Mouse (Mus musculus) spleen, adult 2 months (tissue): ENCODE data around the gene Hs2st1. TPM values are rescaled to one million over a fixed set of nuclear protein-coding genes. Genes with fewer than 3 reads are reported as not detected.

ENCODE experiments used
- DNase-seq, 2 experiments: peaks; one replicate each; pipeline versions ENCODE4 v3.0.0 to v3.0.0-alpha.2; 2012 to 2021; ENCODE audit warnings: low spot score in 2 of 2, low read depth in 1 of 2
- H3K27ac ChIP-seq: fragments of 200-500 bp; 2 replicates; pipeline ENCODE4 v1.5.1; 2012; ENCODE audit warnings: low read length, inconsistent platforms; ENCODE audit not compliant: insufficient read depth
- H3K27me3 ChIP-seq: fragments of 200-500 bp; 2 replicates; pipeline ENCODE4 v1.6.1; 2012; ENCODE audit warnings: mild to moderate bottlenecking, moderate library complexity, low read length, inconsistent platforms; ENCODE audit not compliant: control insufficient read depth, insufficient read depth
- H3K36me3 ChIP-seq: fragments of 200-500 bp; 2 replicates; pipeline ENCODE4 v1.6.1; 2012; ENCODE audit warnings: mild to moderate bottlenecking, low read length, inconsistent platforms; ENCODE audit not compliant: control insufficient read depth, insufficient read depth
- H3K4me1 ChIP-seq: fragments of 200-500 bp; 2 replicates; pipeline ENCODE4 v1.6.1; 2011; ENCODE audit warnings: inconsistent platforms; ENCODE audit not compliant: control insufficient read depth, insufficient read depth, insufficient read length
- H3K4me3 ChIP-seq: fragments of 200-500 bp; 2 replicates; pipeline ENCODE4 v1.5.1; 2011; ENCODE audit warnings: mild to moderate bottlenecking, inconsistent platforms; ENCODE audit not compliant: insufficient read depth, insufficient read length; ENCODE audit errors: extremely low read depth
- CTCF ChIP-seq: fragments of 200-500 bp; IDR thresholded peaks from 2 replicates; pipeline ENCODE4 v1.5.1; 2011; ENCODE audit warnings: mild to moderate bottlenecking, inconsistent platforms; ENCODE audit not compliant: insufficient read depth, insufficient read length, insufficient replicate concordance; ENCODE audit errors: extremely low read depth
- POLR2A ChIP-seq: fragments of 200-500 bp; IDR thresholded peaks from 2 replicates; pipeline ENCODE4 v1.6.1; 2011; ENCODE audit warnings: low read depth, low read length, inconsistent platforms
- WGBS: fragments of 180-500 bp; shearing (Covaris S2); methylation state at CpG from one replicate; pipeline ENCODE4 v1.1.7; 2018; 5-methylcytosine and 5-hydroxymethylcytosine counted together
- polyA plus RNA-seq: library from polyadenylated mRNA; depleted of rRNA; stranded (reverse); fragments of >200 nt; gene quantifications from 2 replicates; pipeline ENCODE4 v1.2.3, GENCODE M21; 2012

Hs2st1 gene
- polyA plus RNA-seq, 1 experiment: 1.5 TPM

DNA sequence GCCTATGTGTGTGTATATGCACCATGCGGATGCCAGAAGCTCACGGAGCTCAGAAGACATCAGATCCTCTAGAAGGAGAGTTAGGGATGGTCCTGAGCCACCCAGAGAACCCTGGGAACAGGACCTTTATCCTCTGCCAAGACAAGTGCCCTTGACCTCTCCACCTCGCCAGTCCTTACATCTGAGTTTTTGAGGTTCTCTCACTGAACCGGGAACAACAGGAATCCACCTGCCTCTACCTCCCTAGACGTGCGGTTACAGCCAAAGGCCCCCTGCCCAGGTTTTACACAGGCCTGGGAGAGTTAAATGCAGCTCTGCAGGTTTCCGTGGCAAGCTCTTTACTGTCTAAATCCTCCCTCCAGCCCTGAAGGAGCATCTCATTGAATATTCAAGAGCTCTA is 156.2 kb downstream of the Hs2st1 start:
- H3K4me1 ChIP-seq: peaks cover 9% of the 10 kb centered on the region; the same call in 1 of the 2 replicates
- H3K27me3 ChIP-seq: no peaks in the 10 kb centered on the region
- no peak overlapping the region for H3K27ac ChIP-seq
- no peak for DNase-seq
- no peaks in the 10 kb centered on the region for H3K36me3 ChIP-seq
- 87% methylated on average over 7 of the region's 7 CpGs for WGBS
- H3K4me3 ChIP-seq: no peak overlapping the region
- TF ChIP-seq POLR2A: no peak
- no peak for TF ChIP-seq CTCF

DNA sequence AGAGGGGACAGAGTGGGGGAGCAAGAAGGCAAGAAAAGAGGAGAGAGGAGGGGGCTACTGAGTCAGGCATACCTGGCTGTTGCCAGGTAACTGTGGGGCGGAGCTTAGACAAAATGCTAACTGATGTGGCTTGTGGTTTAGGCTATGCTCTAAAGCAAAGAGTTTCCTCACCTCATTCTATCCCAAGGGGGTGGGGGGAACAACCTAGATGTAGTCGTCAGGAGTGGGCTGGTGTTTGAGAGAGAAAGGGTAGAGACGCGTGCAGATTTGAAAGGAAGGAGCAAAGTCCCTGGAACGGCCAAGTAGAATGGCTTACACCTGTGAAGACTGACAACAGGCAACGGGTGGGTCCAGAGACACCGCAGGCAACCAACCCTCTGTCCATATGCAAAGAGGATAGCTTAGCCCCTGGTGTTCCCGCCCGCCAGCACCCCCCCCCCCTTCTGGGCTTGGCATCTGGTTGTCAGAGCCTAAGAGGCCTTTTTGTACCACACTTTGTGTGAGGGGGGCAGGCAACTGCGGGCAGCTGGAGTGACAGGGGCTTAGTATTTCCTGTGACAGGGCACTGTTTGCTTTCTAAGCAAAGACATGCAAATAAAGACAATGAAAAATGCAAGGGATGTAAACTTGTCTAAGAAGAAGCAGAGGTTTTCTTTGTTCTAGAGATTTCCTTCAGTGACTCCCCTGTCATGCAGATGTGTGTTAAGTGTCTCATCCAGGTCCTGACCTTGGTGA is 157.3 kb downstream of the Hs2st1 start:
- Histone ChIP-seq H3K27ac (no peak overlapping the region), H3K36me3 (no peaks in the 10 kb centered on the region), H3K27me3 (no peaks in the 10 kb centered on the region), H3K4me1 (peaks cover 9% of the 10 kb centered on the region; the same call in 1 of the 2 replicates), H3K4me3 (no peak overlapping the region; the same call in 1 of the 2 replicates)
- 13% methylated on average over 10 of the region's 10 CpGs for WGBS
- TF ChIP-seq CTCF: no peak
- no peak for TF ChIP-seq POLR2A
- peak in 1 of 2 experiments; percentile 23 for DNase-seq

DNA sequence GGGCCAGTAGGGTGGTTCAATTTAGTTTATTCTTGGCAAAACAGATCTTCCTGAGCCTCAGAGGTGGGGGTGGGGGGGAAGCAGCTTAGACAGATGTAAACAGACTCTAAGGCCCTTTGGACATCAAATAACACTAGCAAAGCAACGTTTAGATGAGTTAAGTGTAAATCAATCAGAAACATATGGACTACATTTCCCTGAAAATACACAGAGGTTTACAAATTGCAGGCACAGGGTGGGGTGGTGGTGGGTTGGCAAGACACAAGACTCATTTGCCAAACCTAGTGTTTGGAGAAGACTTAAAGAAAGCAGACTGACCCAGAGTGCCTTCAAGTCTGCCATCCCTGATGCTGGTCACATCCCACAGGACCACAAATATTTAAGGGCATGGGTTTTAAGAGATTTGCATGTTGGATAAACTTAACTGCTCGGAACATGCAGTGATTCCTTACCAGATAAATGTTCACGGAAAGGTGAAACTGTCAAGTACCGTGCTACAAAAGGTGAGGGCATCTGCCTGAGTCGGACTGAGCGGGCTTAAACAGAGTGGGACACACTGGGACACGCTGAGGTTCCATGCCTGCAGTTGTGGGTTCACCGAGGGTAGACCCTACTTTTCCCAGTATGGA is 158.2 kb downstream of the Hs2st1 start:
- Histone ChIP-seq H3K27ac (no peak overlapping the region), H3K36me3 (no peaks in the 10 kb centered on the region), H3K4me3 (no peak overlapping the region), H3K4me1 (peaks cover 9% of the 10 kb centered on the region; the same call in 1 of the 2 replicates), H3K27me3 (no peaks in the 10 kb centered on the region)
- TF ChIP-seq POLR2A (no peak), CTCF (no peak)
- 61% methylated on average over 8 of the region's 8 CpGs for WGBS
- no peak for DNase-seq

DNA sequence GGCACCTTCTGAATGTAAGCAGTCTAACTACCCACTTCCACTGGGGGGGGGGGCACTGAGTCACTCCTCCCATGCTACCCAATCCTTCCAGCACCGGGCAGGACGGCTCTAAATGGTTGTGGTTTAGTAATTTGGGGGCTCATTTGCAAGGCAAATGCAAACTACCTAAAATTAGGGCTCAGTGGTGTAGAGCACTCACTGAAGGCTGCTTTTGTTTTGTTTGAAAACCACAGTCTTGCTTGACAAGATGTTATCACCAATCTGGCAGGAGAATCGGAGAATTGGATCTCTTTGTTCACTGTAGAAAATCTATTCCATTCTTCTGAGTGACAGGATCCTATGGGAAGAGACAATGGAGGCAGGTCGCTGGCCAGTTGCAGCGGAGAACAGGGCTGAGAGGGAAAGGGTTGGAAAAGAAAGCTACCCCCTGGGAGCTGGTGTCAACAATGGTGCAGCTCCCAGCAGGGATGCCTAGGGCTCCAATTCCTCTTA is 158.9 kb downstream of the Hs2st1 start:
- Histone ChIP-seq H3K27ac (no peak overlapping the region), H3K4me1 (peaks cover 9% of the 10 kb centered on the region; the same call in 1 of the 2 replicates), H3K36me3 (no peaks in the 10 kb centered on the region), H3K4me3 (no peak overlapping the region), H3K27me3 (no peaks in the 10 kb centered on the region)
- no peak for DNase-seq
- TF ChIP-seq POLR2A: no peak
- TF ChIP-seq CTCF: no peak
- 51% methylated on average over 5 of the region's 5 CpGs for WGBS

DNA sequence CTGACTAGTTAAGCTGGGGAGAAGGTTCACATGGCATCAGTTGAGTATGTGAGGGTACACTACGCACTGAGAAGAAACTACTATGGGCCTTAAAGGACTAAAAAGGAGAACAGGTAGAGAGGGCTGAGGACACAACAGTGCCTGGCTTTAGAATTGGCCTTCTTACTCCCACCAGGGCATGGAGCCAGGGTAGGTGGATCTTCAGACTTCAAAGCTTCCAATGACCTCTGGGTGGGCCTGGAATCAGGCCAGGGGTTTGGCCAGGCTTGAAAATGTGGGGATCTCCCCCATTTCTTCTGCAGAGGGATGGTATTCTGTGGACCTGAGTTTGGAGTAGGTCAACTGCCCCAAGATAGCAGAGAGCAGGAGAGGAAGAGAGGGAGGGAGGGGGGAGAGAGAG is 161.0 kb downstream of the Hs2st1 start:
- Histone ChIP-seq H3K27ac (no peak overlapping the region), H3K36me3 (no peaks in the 10 kb centered on the region), H3K4me3 (no peak overlapping the region), H3K27me3 (no peaks in the 10 kb centered on the region), H3K4me1 (peaks cover 9% of the 10 kb centered on the region; the same call in 1 of the 2 replicates)
- no peak for DNase-seq
- WGBS: 91% methylated on average over 1 of the region's 1 CpGs
- TF ChIP-seq POLR2A (no peak), CTCF (no peak)

DNA sequence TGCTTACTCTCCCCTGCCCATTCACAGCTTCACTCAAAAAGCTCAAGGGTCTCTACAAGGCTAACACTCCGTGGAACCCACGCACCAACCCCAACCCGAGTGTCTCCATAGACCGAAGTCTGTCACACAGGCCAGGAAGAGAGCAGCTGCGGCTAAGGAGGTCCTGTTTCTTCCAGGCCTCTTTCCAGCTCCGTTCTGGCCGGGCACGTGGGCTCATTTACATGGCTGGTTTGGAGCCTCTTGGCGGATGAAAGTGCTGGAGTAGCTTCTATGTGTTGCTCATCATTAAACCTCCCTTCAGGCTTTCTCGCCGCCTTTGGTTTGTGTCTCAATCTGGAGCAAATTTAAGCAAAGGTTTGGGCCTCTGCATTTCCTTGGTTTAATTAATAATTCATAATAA is 164.7 kb downstream of the Hs2st1 start:
- Histone ChIP-seq H3K27me3 (no peaks in the 10 kb centered on the region), H3K27ac (no peak overlapping the region), H3K4me1 (peaks cover 3% of the 10 kb centered on the region; the same call in 1 of the 2 replicates), H3K4me3 (no peak overlapping the region), H3K36me3 (no peaks in the 10 kb centered on the region)
- no peak for DNase-seq
- WGBS: 93% methylated on average over 11 of the region's 11 CpGs
- no peak for TF ChIP-seq CTCF
- TF ChIP-seq POLR2A: no peak
